Mouse (Mus musculus) bone marrow macrophage, adult 2 months (primary cell): ENCODE data around the gene Camkmt. TPM values are rescaled to one million over a fixed set of nuclear protein-coding genes. Genes with fewer than 3 reads are reported as not detected.
A peak's percentile ranks its signal among the peaks of the same experiment; 100 is the strongest.

Experiments
- H3K27ac ChIP-seq: 2 replicates; pipeline ENCODE4 v1.5.1; 2012; ENCODE audit warnings: low read depth, low read length; ENCODE audit not compliant: insufficient read depth
- H3K4me1 ChIP-seq: 2 replicates; pipeline ENCODE4 v1.6.1; 2012; ENCODE audit warnings: low read length; ENCODE audit not compliant: control insufficient read depth, insufficient read depth
- H3K4me3 ChIP-seq: 2 replicates; pipeline ENCODE4 v1.5.1; 2012; ENCODE audit warnings: mild to moderate bottlenecking, low read length, moderate library complexity; ENCODE audit not compliant: insufficient read depth
- CTCF ChIP-seq: IDR thresholded peaks from 2 replicates; pipeline ENCODE4 v1.5.1; 2012; ENCODE audit warnings: low read depth, mild to moderate bottlenecking, low read length, moderate library complexity
- POLR2A ChIP-seq: IDR thresholded peaks from 2 replicates; pipeline ENCODE4 v1.6.1; 2012; ENCODE audit warnings: mild to moderate bottlenecking, low read depth, low read length, borderline replicate concordance
- polyA plus RNA-seq: library from polyadenylated mRNA; stranded (reverse); fragments of >200 nt; gene quantifications from 2 replicates; pipeline ENCODE4 v1.2.4, GENCODE M21; 2012; ENCODE audit not compliant: missing spikeins, insufficient read depth, insufficient read length

Gene Camkmt
- polyA plus RNA-seq, 1 experiment, result 10.8 TPM

- TF ChIP-seq CTCF (no peak), POLR2A (no peak)
- no peak overlapping the region for H3K4me3 ChIP-seq
- no peak overlapping the region for H3K27ac ChIP-seq
- H3K4me1 ChIP-seq, result peaks cover 4% of the 10 kb centered on the region
These were observed 287.1 kb downstream of the Camkmt start for GRCm38 (mm10) chr17:85377496-85377895.

- no peak for TF ChIP-seq CTCF
- TF ChIP-seq POLR2A, result no peak
- Histone ChIP-seq H3K27ac (no peak overlapping the region), H3K4me1 (peaks cover 4% of the 10 kb centered on the region), H3K4me3 (no peak overlapping the region)
These were observed 288.7 kb downstream of the Camkmt start for GRCm38 (mm10) chr17:85379101-85379500.

- Histone ChIP-seq H3K27ac (no peak overlapping the region), H3K4me3 (no peak overlapping the region), H3K4me1 (peaks cover 4% of the 10 kb centered on the region)
- no peak for TF ChIP-seq CTCF
- TF ChIP-seq POLR2A, result no peak
These were observed 291.3 kb downstream of the Camkmt start for GRCm38 (mm10) chr17:85381578-85382223.

- Histone ChIP-seq H3K4me1 (peaks cover 4% of the 10 kb centered on the region), H3K27ac (no peak overlapping the region), H3K4me3 (no peak overlapping the region)
- TF ChIP-seq POLR2A, result no peak
- TF ChIP-seq CTCF, result no peak
These were observed 292.0 kb downstream of the Camkmt start for GRCm38 (mm10) chr17:85382344-85382743.

GRCm38 (mm10) chr17:85382906-85383305, 292.6 kb downstream of the Camkmt start:
- Histone ChIP-seq H3K4me3 (no peak overlapping the region), H3K4me1 (peaks cover 2% of the 10 kb centered on the region), H3K27ac (no peak overlapping the region)
- no peak for TF ChIP-seq CTCF
- TF ChIP-seq POLR2A, result no peak

- Histone ChIP-seq H3K4me1 (peaks cover 25% of the 10 kb centered on the region), H3K27ac (no peak overlapping the region), H3K4me3 (no peak overlapping the region)
- TF ChIP-seq CTCF (no peak), POLR2A (no peak)
These were observed 302.9 kb downstream of the Camkmt start for GRCm38 (mm10) chr17:85393091-85393890.

GRCm38 (mm10) chr17:85393891-85394321, 303.6 kb downstream of the Camkmt start:
- Histone ChIP-seq H3K4me3 (no peak overlapping the region), H3K27ac (no peak overlapping the region), H3K4me1 (peaks cover 31% of the 10 kb centered on the region)
- TF ChIP-seq POLR2A, result no peak
- no peak for TF ChIP-seq CTCF

GRCm38 (mm10) chr17:85395502-85395901, 305.1 kb downstream of the Camkmt start:
- H3K4me1 ChIP-seq, result peaks cover 36% of the 10 kb centered on the region
- H3K4me3 ChIP-seq, result peak overlapping the region; percentile 38
- TF ChIP-seq CTCF, result no peak
- no peak for TF ChIP-seq POLR2A
- H3K27ac ChIP-seq, result peak overlapping the region; percentile 85

GRCm38 (mm10) chr17:85400751-85401150, 310.4 kb downstream of the Camkmt start:
- TF ChIP-seq CTCF (no peak), POLR2A (no peak)
- Histone ChIP-seq H3K27ac (no peak overlapping the region), H3K4me1 (peaks cover 20% of the 10 kb centered on the region)

GRCm38 (mm10) chr17:85405161-85405560, 314.8 kb downstream of the Camkmt start:
- no peak overlapping the region for H3K27ac ChIP-seq
- no peaks in the 10 kb centered on the region for H3K4me1 ChIP-seq
- H3K4me3 ChIP-seq, result no peak overlapping the region
- TF ChIP-seq CTCF (no peak), POLR2A (no peak)

More at GRCm38 (mm10) chr17:85400751-85401150, 310.4 kb downstream of the Camkmt start:
- H3K4me3 ChIP-seq, result no peak overlapping the region
